Mouse (Mus musculus): ENCODE results near the gene Syne2.

Gene Syne2

DNA sequence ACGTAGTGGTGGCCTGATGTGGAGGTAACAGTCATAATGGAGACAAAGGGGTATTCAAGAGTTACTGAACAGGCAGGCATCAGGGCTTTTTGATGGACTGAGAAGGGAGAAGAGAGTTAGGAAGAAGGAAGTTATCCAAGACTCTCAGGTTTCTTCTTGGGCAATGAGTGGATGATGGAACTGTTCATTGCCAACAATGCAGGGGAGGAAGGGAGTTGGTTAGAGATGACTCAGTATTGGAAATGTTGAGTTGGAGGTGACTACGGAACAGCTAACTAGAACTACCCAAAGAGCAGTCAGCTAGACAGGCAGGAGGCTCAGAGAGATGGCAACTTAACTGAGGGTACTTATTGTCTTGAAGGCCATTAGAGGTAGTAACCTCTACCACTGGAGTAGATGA is 47.2 kb downstream of the Syne2 start:
- in situ Hi-C loops (cut with MboI, MseI): loop anchor here in 1 of 2 experiments (5.0 to 10.0 kb wide), 2 partner anchors 757 to 1850 kb away; no protein-coding TSS in a partner anchor

DNA sequence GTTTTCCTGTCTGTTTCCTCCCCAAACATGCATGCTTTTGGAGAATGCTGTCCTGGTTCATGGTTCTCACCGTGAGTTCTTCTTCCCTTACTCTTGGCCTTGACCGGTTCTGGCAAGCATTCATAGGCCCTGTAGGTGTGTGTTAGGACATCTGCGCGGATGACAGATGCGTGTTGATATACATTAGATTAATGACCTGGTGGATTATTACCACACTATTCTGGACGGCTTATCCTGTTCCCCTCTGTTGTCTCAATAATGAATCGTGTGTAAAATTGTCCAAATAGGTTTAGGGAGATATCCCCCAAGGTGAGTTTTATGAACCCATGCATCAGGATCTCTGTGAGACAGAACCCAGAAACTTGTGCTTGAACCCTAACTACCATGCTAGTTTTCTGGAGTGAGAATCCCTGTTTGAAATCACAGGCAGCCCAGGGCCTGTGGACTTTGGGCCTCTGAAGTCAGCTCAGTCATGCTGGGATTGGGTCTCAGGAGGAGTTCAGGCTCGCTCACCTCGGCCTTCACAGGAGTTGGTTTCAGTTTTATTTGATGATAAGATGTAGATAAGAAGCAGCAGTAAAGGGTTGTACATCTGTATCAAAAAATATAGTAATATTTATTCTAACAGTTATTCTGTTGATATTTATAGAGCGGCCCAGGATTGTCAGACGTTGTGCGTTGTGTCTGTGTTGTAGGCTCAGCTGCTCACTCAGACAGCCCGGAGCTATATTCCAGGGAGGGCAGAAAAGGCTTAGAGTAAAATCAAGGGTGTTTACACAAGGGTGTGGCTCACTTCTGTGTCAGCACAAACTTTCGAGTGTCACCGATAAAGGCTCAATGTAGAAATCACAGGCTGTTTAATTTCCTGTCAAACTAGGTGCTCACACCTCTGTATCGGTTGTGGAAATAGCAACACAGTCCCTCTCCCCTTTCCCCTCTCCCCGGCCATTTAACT is 48.8 kb downstream of the Syne2 start:
- in situ Hi-C loops (cut with MboI, MseI): loop anchor here in 1 of 2 experiments (5.0 to 10.0 kb wide), 2 partner anchors 756 to 1848 kb away; no protein-coding TSS in a partner anchor

DNA sequence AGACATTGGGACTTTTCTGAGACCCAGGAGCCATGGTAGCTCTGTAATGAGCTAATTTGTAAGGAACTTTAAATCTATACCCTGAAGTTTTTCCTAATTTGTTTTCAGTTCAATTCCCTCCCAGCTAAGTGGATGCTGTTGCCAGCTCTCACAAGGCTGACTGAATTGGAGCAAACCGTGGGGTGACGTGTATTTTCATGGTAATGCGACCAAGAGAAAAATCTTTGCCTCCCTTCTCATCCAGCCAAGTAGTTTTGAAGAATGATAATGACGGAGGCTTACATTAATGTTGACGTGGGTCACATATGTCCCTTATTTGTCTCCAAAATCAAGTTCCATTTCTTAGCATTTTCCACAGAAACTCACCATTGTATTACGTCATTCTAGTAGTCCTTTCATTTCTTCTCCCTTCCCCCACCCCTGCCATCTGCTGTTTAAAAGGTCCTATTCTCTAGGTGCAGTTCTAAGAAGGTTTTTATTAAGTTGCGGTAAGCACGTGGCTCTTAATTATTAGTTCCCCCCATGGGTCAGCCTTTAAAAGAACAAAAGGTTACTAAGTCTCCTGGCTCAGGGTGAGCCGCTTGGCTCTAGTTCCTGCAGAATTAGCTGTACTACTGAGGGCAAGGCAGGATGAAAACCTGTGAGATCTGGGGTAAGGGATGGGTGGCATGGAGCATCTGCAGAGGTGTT is 55.8 kb downstream of the Syne2 start:
- in situ Hi-C loops (cut with MboI, MseI): no loop called here

DNA sequence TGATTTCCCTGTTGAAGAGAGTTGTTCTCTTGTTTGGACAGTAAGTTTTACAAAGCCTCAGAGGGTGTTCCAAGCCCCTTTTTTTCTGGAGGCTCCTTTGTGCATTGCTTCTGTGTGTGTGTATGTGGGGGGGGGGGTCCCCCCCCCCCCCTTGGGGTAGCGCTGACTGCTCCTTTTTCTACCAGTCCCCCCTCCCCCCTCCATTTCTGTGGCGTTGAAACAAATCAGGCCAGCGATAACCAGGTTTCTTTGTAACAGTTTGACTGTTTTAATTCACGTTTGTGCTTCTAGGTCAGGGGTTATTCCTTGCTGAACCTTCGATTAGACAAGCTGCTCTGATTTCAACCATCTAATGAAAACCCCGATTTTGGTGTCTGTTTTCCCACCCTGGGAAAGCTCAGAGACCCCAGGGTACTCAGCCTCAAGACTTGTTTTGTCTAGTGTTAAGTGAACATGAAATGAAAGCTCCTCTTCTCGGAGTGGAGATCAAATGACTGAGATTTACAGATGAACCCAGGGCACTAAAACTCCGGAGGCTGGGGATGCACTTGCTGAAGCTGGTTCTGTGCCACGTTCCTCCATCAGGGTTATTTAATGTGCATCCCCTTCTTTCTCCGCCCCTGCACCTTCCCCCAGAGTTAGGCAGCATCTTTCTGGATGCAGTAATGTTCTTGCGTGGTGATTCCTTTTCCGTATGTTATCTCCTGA is 56.5 kb downstream of the Syne2 start:
- in situ Hi-C loops (cut with MboI, MseI): no loop called here

DNA sequence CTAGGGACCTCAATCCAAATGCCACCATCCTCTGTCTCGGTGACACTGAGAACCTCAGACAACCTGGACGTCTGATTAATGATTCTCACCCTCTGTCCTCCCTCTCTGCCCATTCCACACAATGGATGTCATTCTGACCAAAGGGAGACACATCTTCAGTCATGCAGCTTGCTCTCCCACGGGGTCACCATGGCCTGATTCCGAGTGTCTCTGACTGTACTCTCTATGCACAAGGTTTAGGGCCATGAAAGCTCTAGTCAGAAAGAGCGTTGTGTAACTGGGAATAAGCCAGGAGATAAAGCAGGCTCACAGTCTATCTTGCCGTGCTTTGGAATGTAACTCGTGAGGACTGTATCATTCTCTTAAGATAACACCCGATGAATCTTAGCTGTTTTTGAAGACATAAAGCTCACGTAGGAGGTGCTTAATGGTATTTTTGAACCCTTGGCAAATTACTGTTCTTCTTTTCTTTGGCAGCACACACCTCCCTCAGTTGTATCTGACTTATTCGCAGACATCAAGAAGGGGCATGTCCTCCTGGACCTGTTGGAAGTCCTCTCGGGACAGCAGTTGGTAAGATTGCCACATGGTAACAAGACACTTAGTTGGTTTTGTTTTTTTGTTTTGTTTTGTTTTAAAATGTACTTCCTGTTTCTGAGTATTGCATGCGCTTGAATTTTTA is 61.8 kb downstream of the Syne2 start:
- in situ Hi-C loops (cut with MboI, MseI): loop anchor here in 1 of 2 experiments (5.0 kb wide), 1 partner anchor 72 kb away; no protein-coding TSS in a partner anchor

DNA sequence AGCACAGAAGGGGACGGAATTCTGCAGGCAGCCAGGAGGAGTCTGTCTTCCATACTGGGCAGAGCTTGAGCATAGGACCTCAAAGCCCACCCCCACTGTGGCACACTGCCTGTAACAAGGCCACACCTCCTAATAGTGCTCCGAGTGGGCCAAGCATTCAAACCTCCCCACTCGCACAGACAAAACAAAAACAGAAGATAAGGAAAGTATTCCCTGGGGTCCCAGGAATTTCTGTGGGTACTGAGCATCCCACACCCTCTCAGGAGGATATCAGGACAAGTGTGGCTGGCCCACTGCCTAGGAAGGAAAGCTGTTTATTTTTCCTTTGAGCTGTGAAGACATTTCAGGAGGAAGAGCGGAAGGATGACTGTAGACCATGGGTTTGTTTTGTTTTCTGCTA is 63.6 kb downstream of the Syne2 start:
- in situ Hi-C loops (cut with MboI, MseI): no loop called here

DNA sequence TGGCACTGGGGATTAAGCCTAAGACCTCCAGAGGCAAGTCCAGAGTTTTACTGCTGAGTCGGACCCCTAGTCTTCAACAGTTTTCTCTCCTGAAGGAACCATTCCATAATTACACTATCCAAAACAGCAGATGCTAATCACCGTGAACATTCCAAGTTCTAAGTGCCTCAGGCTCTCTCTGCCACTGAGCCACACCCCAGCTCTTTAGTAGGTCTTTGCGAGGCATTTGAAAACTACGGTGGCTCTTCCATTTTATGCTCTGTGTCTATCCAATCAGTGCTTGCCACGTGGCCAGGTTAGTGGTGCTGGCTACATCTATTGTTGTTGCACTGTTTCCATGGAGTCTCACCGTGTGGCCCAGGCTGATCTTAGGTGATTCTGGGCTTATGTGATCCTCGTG is 68.2 kb downstream of the Syne2 start:
- in situ Hi-C loops (cut with MboI, MseI): no loop called here

DNA sequence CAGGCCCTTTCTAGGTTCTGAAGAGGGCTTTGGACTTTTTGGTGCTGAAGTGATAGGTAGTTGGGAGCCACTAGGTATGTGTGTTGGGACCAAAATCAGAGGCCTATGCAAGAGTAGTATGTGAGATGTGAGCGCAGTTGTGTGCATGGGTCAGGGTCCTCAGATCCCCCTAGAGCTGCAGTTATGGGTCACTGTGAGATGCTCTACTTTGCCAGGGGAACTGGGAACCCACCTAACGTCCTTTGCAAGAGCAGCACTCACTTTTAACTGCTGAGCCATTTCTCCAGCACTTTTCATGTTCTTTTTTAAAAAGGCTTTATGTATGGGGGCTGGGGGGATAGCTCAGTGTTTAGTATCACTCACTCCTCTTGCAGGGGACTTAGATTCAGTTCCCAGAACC is 69.0 kb downstream of the Syne2 start:
- in situ Hi-C loops (cut with MboI, MseI): no loop called here

DNA sequence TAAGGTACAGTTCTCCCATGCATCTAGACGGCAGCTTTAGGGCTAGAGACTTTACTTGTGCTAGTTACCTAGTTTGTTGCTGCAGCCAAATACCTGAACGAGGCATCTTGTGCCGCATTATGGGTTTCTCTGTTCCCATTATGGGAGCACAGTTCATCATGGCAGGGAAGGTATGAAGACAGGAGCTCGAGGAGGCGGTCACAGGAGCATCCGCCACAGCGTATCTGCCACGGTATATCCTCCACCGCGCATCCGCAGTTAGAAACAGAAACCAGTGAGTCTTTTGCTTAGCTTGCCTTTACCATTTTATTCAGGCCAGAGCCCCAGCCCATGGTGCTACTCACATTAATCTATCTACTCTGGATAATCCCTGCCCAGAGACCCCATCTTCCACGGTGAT is 70.8 kb downstream of the Syne2 start:
- in situ Hi-C loops (cut with MboI, MseI): no loop called here

DNA sequence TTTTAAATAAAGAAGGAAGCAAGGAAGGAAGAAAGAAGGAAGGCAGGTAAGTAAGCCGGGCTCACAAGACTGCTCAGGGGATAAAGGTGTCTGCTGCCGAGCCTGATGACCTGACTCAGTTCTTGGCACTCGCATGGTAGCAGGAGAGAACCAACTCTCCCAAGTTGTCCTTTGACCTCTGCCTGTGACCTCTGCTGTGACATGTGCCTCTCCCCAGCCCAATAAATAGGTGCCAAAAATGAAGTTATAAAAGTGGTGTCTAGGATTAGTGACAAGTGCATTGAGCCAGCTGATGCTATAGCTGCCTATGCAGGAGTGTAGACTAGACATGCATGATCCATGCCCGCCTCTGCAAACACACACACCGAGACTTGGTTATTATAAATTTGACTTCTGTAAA is 73.3 kb downstream of the Syne2 start:
- in situ Hi-C loops (cut with MboI, MseI): loop anchor here in 1 of 2 experiments (10.0 kb wide), 1 partner anchor 96 kb away; no protein-coding TSS in a partner anchor

DNA sequence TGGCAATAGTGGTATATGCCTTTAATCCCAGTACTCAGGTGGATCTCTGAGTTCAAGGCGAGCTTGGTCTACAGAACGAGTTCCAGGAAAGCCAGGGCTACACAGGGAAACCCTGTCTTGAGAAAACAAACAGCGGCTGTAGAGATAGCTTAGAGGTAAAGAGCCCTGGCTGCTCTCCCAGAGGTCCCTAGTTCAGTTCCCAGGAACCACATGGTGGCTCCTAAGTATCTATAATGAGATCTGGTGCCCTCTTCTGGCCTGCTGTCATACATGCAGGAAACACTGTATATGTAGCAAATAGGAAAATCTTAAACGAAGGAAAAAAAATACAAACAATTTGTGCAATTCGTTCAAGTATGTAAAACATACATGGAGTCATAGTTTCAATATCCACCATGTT is 75.5 kb downstream of the Syne2 start:
- in situ Hi-C loops (cut with MboI, MseI): loop anchor here in 1 of 2 experiments (10.0 kb wide), 1 partner anchor 99 kb away; no protein-coding TSS in a partner anchor

DNA sequence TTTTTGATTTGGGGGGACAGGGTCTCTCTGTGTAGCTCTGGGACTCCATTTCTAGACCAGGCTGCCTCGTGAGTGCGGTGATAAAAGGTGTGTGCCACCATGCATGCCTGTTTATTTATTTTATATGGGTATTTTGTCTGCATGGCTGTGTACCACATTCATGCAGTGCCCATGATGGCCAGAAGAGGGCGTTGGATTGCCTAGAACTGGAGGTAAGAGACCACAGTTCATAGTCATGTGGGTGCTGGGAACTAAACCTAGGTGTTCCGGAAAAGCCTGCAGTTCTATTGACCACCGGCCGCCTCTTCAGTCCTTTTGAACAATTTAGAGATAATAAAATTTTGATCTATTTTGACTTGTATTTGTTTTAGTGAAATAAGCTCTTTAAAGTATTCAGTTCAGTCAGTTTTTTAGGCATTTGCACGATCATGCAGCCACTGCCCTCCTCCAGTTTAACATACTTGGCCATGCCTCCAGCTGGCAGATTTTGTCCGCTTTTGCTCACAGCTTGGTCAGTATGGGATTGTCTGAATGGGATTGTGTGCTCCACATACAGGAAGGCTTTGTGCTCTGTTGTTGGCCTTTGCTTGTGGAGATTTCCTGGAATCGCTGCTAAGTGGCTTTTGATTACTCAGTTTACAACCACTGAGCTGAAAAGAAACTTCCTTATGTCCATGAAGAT is 76.5 kb downstream of the Syne2 start:
- in situ Hi-C loops (cut with MboI, MseI): loop anchor here in 1 of 2 experiments (10.0 kb wide), 1 partner anchor 100 kb away; no protein-coding TSS in a partner anchor

DNA sequence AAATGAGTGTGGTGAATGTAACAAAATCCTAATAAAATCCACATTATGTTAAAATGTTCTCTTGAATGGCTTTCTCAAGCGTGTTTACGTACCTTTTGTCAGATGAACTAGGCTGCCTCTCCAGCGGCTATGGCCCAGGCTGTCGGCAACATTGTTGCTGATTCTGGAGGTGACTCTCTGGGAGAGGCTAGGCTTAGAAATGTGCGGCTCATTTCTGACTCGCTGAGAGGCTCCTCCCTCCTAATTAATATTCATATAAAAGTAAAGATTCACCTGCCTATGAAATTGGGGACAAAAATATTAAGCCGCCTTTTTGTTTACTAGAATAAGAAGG is 77.0 kb downstream of the Syne2 start:
- in situ Hi-C loops (cut with MboI, MseI): loop anchor here (5.0 to 10.0 kb wide), 2 partner anchors 100 to 108 kb away; no protein-coding TSS in a partner anchor

DNA sequence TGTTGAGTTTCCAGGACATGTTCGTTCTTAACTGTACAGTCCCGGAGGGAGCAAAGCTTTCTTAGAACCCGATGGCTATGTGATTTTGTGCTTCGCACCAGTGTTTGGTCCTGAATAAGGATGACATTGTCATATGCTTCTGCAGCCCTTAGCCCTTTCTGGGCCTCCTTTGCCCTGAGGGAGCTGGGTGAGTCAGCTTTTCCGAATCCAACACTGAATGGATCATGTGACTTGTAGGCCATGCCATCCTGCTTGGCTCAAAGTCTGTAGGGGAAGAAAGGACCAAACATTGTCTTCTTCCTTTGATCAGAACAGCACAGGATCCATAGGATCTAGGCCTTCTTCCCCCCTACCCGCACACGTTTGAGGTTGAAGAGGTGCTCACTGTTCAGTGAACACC is 79.9 kb downstream of the Syne2 start:
- in situ Hi-C loops (cut with MboI, MseI): loop anchor here (5.0 to 10.0 kb wide), 2 partner anchors 103 to 110 kb away; no protein-coding TSS in a partner anchor

DNA sequence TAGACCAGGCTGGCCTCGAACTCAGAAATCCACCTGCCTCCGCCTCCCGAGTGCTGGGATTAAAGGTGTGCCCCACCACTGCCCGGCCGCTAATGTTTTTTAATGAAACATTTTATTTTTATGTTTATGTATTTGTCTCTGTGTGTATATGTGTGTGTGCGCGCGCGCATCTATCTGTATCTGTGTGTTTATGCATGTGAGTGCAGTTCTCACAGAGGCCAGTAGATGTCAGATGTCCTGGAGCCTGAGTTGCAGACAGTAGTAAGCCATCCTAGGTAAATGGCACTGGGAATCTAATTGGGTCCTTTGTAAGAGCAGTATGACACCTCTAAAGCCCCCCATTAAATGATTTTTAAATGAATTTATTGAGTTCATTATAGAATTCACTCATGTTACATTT is 83.8 kb downstream of the Syne2 start:
- in situ Hi-C loops (cut with MboI, MseI): no loop called here

DNA sequence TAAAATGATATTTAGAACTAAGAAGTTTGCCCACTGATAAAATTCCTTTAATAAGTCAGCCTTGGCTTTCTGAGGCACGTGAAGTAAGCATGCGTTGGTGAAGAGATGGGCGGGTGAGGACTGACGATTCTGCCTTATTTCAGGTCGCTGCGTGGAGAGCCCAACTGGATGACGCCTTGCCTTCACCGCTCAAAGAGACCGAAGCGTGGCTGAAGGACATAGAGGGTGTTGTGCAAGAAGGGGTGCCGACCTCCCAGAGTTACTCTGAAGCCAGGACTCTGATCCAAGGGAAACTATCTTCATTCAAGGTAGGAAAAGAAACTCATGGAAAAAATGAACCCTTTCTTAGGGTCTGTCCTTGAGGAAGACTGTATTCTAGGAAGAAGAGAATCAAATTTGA is 86.1 kb downstream of the Syne2 start:
- in situ Hi-C loops (cut with MboI, MseI): no loop called here

DNA sequence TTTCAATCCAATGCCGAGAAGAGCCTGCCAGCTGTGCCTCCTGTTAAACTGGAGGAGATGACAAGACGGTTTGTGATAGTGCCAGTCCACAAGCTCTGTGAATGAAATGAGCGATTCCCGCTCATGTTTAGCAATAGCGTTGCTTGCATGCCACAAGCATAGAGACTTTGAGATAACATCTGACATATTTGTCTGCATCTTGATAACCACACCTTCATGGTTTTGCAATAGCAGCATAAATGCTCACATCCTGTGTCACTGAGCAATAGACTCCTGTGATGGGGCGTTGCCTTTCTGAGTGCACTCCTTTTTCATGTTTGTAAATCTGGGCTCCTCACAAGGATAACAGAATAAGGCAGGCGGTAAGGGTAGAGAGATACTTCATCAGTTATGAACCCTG is 87.4 kb downstream of the Syne2 start:
- in situ Hi-C loops (cut with MboI, MseI): no loop called here

DNA sequence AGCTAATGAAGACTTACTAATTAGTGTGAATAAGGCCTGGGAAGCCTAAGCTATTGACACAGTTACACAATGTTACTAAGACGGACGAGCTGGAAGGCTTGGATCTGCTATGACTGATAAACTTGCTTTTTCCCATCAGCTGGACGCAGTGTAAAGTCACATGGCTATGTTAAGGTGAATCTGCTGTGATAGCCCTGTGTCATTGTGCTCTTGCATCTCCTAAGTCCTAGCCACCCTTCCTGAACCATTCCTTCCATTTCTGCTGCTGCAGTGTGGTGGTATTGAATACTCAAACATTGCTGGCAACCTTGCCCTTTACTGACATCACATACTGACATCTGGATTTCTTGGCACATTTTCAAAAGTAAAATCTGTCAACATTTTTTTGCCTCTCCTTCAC is 90.5 kb downstream of the Syne2 start:
- in situ Hi-C loops (cut with MboI, MseI): no loop called here

DNA sequence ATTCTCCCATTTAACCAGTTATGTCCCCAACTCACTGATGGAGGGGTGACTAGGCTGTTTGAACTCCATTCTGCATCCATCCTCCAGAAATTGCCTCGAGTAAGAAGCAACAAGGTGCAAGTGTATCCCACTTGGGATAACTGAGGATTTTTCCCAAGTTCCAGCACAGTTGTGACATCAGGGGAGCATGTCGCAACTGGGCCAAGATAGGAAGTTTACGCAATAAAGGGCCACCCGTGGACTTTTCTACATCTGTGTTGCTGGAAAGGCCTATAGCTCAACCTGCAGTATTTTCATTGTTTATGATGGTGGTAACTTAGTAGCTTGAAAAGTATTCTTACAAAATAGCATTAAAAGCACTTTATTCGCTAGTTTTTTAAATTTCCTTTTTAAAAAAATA is 97.8 kb downstream of the Syne2 start:
- in situ Hi-C loops (cut with MboI, MseI): no loop called here

DNA sequence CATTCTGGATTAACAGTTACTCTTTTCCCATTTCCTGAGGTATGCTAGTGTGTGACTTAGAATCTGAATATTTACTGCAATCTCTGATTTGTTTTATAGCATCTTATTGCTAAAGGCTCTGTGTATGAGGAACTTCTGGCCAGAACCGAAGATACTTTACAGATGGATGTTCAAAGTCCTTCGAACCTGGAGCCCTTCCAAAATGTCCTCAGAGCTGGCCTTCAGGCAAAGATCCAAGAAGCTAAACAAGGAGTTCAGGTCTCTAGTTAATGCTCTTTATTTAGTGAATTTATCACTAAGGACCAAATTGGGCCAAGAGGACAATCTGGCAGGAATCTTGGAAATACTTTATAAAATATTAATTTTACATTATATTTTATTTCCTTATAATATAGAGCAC is 100.5 kb downstream of the Syne2 start:
- in situ Hi-C loops (cut with MboI, MseI): no loop called here

DNA sequence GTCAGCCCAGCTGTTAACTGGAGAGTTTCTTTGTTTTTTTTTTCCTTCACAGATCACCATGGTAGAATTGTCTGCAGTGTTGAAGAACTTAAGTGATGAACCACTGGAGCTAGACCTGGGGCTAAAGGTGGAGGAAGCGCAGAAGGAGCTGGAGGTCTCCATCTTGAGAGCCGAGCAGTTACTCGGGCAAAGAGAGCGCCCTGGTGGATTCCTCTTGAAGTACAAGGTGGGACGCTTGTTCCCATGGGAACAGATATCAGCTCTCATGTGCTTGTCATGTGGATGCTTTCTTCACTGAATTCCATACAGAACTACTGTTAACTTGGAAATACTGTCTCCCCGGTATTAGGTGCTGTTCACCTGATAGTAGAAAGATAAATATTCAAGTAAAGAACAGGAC is 101.0 kb downstream of the Syne2 start:
- in situ Hi-C loops (cut with MboI, MseI): no loop called here
